Mouse (Mus musculus): ENCODE data around the gene Gcgr.

DNA sequence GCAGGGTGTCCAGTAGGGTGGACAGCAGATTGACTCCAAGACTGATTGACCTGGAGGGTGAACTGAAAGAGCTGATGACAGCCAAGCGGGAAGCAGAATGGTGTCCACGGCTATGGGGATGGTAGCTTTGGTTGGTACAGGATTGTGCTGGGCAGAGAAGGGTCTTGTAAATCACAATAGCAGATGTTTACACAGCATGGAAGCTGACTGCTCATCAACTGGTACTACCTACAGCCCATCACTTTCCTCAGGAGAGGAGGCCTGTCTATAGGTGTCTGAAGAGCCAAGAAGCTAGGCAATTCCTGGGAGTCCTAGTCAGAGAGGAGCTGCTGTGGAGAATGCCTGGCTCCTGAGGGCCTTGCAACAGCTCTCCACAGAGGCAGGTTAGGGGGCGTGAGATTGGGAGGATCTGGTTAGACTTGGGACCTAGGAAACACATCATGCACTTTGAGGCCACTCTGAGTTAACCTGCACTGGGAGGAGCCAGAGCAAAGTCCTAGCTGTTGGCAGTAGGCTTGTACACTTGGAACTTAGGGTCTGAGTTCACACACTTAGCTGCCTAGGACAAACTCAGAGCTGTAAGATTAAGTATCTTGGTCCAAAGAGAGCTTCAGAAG is 46.0 kb downstream of the Gcgr start:
- TF ChIP-seq POLR2A (IDR thresholded peaks at IDR 0.05; ENCODE audit: borderline replicate concordance, control insufficient read depth, low read depth, low read length), result no peak
- no peak for TF ChIP-seq CTCF (IDR thresholded peaks at IDR 0.05; ENCODE audit: control insufficient read depth, insufficient read depth, low read length)

All from bone marrow, adult 2 months (tissue).